Mouse (Mus musculus) hindbrain, embryonic 12.5 days (tissue): ENCODE results near the gene Ovol2. TPM values are rescaled to one million over a fixed set of nuclear protein-coding genes. Genes with fewer than 3 reads are reported as not detected.
"Not testable (repeated sequence)": the region's sequence is repeated elsewhere in the genome, so short reads cannot be mapped to it uniquely, and the experiment has no call there.

Experiments
- ATAC-seq: fragments of 200-750 bp; cut with Nextera tagmentation; 2 replicates; pipeline ENCODE4 v1.8.0; 2017; ENCODE audit warnings: moderate TSS enrichment; ENCODE audit not compliant: low FRiP score
- H3K27ac ChIP-seq: fragments of 300-500 bp; sonication (generic); 2 replicates; pipeline ENCODE4 v1.5.1; 2016; ENCODE audit warnings: mild to moderate bottlenecking
- H3K27me3 ChIP-seq: fragments of 300-500 bp; sonication (generic); 2 replicates; pipeline ENCODE4 v1.6.1; 2016; ENCODE audit warnings: mild to moderate bottlenecking
- H3K36me3 ChIP-seq: fragments of 300-500 bp; sonication (generic); 2 replicates; pipeline ENCODE4 v1.6.1; 2016; ENCODE audit warnings: mild to moderate bottlenecking
- H3K4me1 ChIP-seq: fragments of 300-500 bp; sonication (generic); 2 replicates; pipeline ENCODE4 v1.6.1; 2016
- H3K4me2 ChIP-seq: fragments of 300-500 bp; sonication (generic); replicated peaks from 2 replicates; pipeline ENCODE4 v1.6.1; 2016; ENCODE audit warnings: mild to moderate bottlenecking
- H3K4me3 ChIP-seq: fragments of 300-500 bp; sonication (generic); 2 replicates; pipeline ENCODE4 v1.5.1; 2016; ENCODE audit warnings: mild to moderate bottlenecking
- H3K9ac ChIP-seq: fragments of 300-500 bp; sonication (generic); 2 replicates; pipeline ENCODE4 v1.6.1; 2016; ENCODE audit warnings: mild to moderate bottlenecking, moderate library complexity
- H3K9me3 ChIP-seq: fragments of 300-500 bp; sonication (generic); replicated peaks from 2 replicates; pipeline ENCODE4 v1.6.1; 2016; ENCODE audit warnings: mild to moderate bottlenecking
- WGBS: fragments of 180-500 bp; shearing (Covaris S2); methylation state at CpG from one replicate; pipeline ENCODE4 v1.1.7; 2016; 5-methylcytosine and 5-hydroxymethylcytosine counted together
- polyA plus RNA-seq: library from polyadenylated mRNA; unstranded; fragments of >200 nt; fragmentation: Nextera tagmentation; extraction: Ambion mirVana; gene quantifications from 2 replicates; pipeline ENCODE4 v1.2.1, GENCODE M21; 2016

Ovol2 gene
- polyA plus RNA-seq, 1 experiment from 2014 or later: 1.3 TPM

GRCm38 (mm10) chr2:144338149-144338548, 6.2 kb upstream of the Ovol2 start:
- not testable (repeated sequence) for H3K27ac ChIP-seq, H3K9ac ChIP-seq, H3K9me3 ChIP-seq, H3K4me1 ChIP-seq, H3K4me2 ChIP-seq, H3K4me3 ChIP-seq, H3K36me3 ChIP-seq, ATAC-seq
- 75% methylated on average over 6 of the region's 6 CpGs for WGBS
- H3K27me3 ChIP-seq: peaks cover 29% of the 10 kb centered on the region

DNA sequence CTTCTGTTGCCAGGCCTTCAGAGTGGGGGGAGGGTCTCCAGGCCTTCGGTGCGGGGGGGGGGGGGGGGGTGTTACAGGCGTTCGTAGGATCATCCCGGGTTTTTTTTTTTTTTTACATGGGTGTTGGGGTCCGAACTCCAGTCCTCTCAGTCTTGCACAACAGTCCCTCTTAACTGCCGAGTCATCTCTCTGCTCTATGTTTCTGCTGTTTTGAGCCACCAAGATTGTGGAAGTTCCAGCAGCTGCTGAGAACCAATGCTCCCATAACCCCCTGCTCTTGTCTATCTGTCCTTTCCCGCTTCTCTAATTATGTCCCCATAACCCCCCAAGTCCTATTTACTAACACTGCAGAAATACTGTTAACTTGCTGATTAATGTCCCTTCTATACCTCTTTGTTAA, 5.8 kb upstream of the Ovol2 start:
- Histone ChIP-seq H3K27me3 (peaks cover 33% of the 10 kb centered on the region), H3K27ac (no peak overlapping the region), H3K4me3 (no peak overlapping the region), H3K4me1 (peaks cover 6% of the 10 kb centered on the region), H3K9ac (no peak overlapping the region), H3K4me2 (no peak overlapping the region), H3K36me3 (no peaks in the 10 kb centered on the region), H3K9me3 (no peaks in the 10 kb centered on the region)
- ATAC-seq: no peak
- WGBS: 75% methylated on average over 7 of the region's 8 CpGs

GRCm38 (mm10) chr2:144337230-144337629, 5.3 kb upstream of the Ovol2 start:
- H3K4me2 ChIP-seq: no peak overlapping the region
- H3K4me3 ChIP-seq: no peak overlapping the region
- H3K36me3 ChIP-seq: no peaks in the 10 kb centered on the region
- H3K9me3 ChIP-seq: no peaks in the 10 kb centered on the region
- H3K4me1 ChIP-seq: peaks cover 10% of the 10 kb centered on the region
- no peak for ATAC-seq
- no peak overlapping the region for H3K27ac ChIP-seq
- H3K27me3 ChIP-seq: peaks cover 37% of the 10 kb centered on the region
- 74% methylated on average over 3 of the region's 3 CpGs for WGBS
- no peak overlapping the region for H3K9ac ChIP-seq

- Histone ChIP-seq H3K4me1 (peaks cover 36% of the 10 kb centered on the region), H3K4me2 (peak overlapping the region; percentile 91), H3K27me3 (peaks cover 76% of the 10 kb centered on the region), H3K9ac (0 out of 2 replicates have a peak overlapping the region, but pooled peaks have one; percentile 18), H3K27ac (no peak overlapping the region), H3K36me3 (no peaks in the 10 kb centered on the region), H3K9me3 (no peaks in the 10 kb centered on the region), H3K4me3 (peak overlapping the region; percentile 28)
- ATAC-seq: no peak
- 9% methylated on average over 28 of the region's 28 CpGs for WGBS
These were observed 1.3 kb upstream of the Ovol2 start for GRCm38 (mm10) chr2:144333138-144333842.

DNA sequence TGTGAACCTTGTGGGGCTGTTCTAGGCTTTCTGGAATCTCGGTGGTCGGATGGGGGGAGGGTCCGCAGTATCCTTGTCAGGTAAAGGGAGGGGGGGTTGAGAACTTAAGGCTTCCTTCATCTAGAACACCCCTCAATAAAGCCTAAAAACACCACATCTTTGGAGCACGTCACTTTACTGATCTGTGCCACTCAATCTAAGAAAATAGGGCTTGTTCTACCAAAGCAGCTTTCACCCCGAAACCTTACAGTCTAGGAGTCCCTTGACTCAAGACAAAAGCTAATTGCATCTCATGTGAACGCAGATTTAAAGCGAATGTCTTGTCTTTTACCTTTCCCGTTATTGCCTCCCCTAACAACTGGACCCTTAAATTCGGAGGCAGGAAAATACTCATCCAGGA, 540 bp upstream of the Ovol2 start:
- H3K4me1 ChIP-seq: peaks cover 36% of the 10 kb centered on the region
- H3K4me2 ChIP-seq: peak overlapping the region; percentile 91
- H3K4me3 ChIP-seq: peak overlapping the region; percentile 49; the same call in 1 of the 2 replicates
- H3K36me3 ChIP-seq: no peaks in the 10 kb centered on the region
- H3K9ac ChIP-seq: no peak overlapping the region
- H3K27me3 ChIP-seq: peaks cover 82% of the 10 kb centered on the region
- H3K27ac ChIP-seq: no peak overlapping the region
- H3K9me3 ChIP-seq: no peaks in the 10 kb centered on the region
- WGBS: 5% methylated on average over 9 of the region's 9 CpGs
- no peak for ATAC-seq

- under 1% methylated on average over 50 of the region's 50 CpGs for WGBS
- no peaks in the 10 kb centered on the region for H3K36me3 ChIP-seq
- H3K27ac ChIP-seq: no peak overlapping the region
- peak overlapping the region; percentile 61 for H3K9ac ChIP-seq
- peak overlapping the region; percentile 49 for H3K4me3 ChIP-seq
- peaks cover 36% of the 10 kb centered on the region for H3K4me1 ChIP-seq
- no peaks in the 10 kb centered on the region for H3K9me3 ChIP-seq
- H3K27me3 ChIP-seq: peaks cover 89% of the 10 kb centered on the region
- peak; percentile 59 for ATAC-seq
- H3K4me2 ChIP-seq: peak overlapping the region; percentile 91
These were observed 980 bp downstream of the Ovol2 start for GRCm38 (mm10) chr2:144330960-144331371.

DNA sequence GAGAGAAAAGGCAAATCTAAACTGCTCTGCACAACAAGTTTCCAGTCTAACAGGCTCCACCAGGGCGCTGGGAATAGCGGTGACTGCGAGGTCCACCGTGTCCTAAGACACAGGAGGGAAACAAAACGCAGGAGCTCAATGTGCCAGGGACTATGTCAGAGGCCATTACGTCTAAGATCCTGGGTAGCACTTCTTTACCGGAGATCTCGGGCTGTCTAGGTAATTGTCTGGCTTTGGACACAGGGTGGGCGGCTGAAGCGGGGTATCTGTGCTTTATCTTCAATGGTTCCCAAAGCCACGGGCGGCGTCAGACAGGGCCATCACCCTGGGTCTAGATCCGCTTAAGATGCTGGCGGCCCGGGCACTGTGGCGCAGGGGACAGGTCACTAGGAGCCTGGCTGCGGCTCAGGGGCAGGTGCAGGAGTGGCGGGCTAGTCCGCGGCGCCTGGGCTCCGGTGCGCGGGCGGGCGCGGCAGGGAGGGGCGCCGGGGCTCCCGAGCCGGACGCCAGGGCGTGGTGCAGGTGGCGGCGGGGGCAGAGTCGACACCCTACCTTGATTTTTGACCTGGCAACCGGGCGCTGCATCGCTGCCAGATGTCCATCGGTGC, 1.5 kb downstream of the Ovol2 start:
- peak overlapping the region; percentile 61 for H3K9ac ChIP-seq
- H3K4me2 ChIP-seq: peak overlapping the region; percentile 91
- H3K4me1 ChIP-seq: peaks cover 36% of the 10 kb centered on the region
- no peak overlapping the region for H3K27ac ChIP-seq
- peaks cover 86% of the 10 kb centered on the region for H3K27me3 ChIP-seq
- peak; percentile 14; the same call in 1 of the 2 replicates for ATAC-seq
- 2% methylated on average over 41 of the region's 41 CpGs for whole genome bisulfite sequencing
- H3K4me3 ChIP-seq: peak overlapping the region; percentile 49
- H3K9me3 ChIP-seq: no peaks in the 10 kb centered on the region
- no peaks in the 10 kb centered on the region for H3K36me3 ChIP-seq

DNA sequence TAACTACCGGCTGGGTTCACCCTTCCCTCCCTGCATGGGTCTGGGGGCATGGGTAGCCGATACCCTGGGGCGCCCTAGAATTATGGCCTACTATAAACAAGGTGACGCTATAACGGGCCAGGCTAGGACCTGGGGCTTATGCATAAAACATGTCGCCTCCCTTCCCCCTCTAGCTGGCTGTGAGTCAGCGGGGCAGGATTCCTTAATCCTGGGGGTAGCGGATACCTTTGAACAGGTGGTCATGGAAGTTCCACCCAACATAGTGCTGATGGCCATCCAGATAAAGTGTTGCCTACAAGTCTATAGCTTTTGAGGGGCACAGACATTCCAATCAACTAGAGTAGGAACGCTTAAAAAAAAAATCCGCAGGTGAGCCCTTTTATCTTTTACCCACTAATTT, 2.0 kb downstream of the Ovol2 start:
- peaks cover 36% of the 10 kb centered on the region for H3K4me1 ChIP-seq
- no peaks in the 10 kb centered on the region for H3K36me3 ChIP-seq
- H3K27ac ChIP-seq: no peak overlapping the region
- 0 out of 2 replicates have a peak overlapping the region, but pooled peaks have one; percentile 49 for H3K4me3 ChIP-seq
- no peak for ATAC-seq
- peak overlapping the region; percentile 91 for H3K4me2 ChIP-seq
- 3% methylated on average over 10 of the region's 10 CpGs for WGBS
- H3K27me3 ChIP-seq: peaks cover 81% of the 10 kb centered on the region
- H3K9ac ChIP-seq: 0 out of 2 replicates have a peak overlapping the region, but pooled peaks have one; percentile 61
- no peaks in the 10 kb centered on the region for H3K9me3 ChIP-seq

DNA sequence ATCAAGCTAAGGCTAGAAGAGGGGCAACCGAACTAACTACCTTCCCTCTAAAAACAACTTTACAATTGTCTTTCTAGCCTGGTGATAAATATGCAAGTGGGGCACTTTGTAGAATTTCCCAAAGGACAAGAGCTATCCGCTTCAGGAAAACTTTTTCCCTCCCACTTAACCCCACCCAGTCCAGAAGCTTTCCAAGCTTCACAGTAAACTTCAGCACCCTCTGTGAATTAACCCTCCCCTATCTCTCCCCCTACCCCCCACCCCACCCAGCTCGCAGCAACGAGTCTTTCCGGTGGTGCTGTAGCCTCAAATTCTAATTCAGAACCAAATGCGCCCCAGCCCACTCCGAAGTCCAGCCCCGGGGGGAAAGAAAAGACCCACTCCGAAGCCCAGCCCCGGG, 2.5 kb downstream of the Ovol2 start:
- Histone ChIP-seq H3K4me2 (peak overlapping the region; percentile 19; the same call in 1 of the 2 replicates), H3K27ac (no peak overlapping the region), H3K36me3 (no peaks in the 10 kb centered on the region), H3K4me1 (peaks cover 36% of the 10 kb centered on the region), H3K9ac (no peak overlapping the region), H3K4me3 (0 out of 2 replicates have a peak overlapping the region, but pooled peaks have one; percentile 3), H3K27me3 (peaks cover 76% of the 10 kb centered on the region), H3K9me3 (no peaks in the 10 kb centered on the region)
- no peak for ATAC-seq
- under 1% methylated on average over 10 of the region's 10 CpGs for WGBS

- H3K4me1 ChIP-seq: no peaks in the 10 kb centered on the region
- no peak overlapping the region for H3K9ac ChIP-seq
- H3K4me2 ChIP-seq: no peak overlapping the region
- H3K27ac ChIP-seq: no peak overlapping the region
- H3K4me3 ChIP-seq: no peak overlapping the region
- 80% methylated on average over 3 of the region's 3 CpGs for WGBS
- no peaks in the 10 kb centered on the region for H3K36me3 ChIP-seq
- H3K9me3 ChIP-seq: no peaks in the 10 kb centered on the region
- no peak for ATAC-seq
- H3K27me3 ChIP-seq: peaks cover 25% of the 10 kb centered on the region
These were observed 7.7 kb downstream of the Ovol2 start for GRCm38 (mm10) chr2:144324218-144324617.

DNA sequence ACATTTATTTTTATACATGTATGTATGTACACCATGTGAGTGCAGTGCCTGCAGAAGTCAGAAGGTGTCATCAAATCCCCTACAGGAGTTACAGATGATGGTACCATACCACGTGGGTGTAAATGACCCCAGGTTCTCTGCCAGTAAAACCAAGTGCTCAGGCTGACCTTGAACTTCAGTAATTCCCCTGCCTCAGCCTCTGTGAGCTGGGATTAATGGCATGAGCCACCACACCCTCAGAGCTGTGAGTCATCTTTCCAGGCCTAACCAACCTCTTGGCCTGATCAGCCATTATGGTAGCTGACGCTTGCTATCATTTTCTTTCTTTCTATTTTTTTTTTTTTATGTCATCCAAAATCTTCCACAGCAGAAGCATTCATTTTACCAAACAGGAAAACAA, 20.6 kb downstream of the Ovol2 start:
- no peaks in the 10 kb centered on the region for H3K36me3 ChIP-seq
- WGBS: 81% methylated on average over 2 of the region's 2 CpGs
- no peak overlapping the region for H3K4me2 ChIP-seq
- H3K4me3 ChIP-seq: no peak overlapping the region
- no peaks in the 10 kb centered on the region for H3K27me3 ChIP-seq
- 0 out of 2 replicates have a peak, but pooled peaks cover 5% of the 10 kb centered on the region for H3K4me1 ChIP-seq
- no peak overlapping the region for H3K27ac ChIP-seq
- H3K9ac ChIP-seq: no peak overlapping the region
- no peak for ATAC-seq
- H3K9me3 ChIP-seq: no peaks in the 10 kb centered on the region

DNA sequence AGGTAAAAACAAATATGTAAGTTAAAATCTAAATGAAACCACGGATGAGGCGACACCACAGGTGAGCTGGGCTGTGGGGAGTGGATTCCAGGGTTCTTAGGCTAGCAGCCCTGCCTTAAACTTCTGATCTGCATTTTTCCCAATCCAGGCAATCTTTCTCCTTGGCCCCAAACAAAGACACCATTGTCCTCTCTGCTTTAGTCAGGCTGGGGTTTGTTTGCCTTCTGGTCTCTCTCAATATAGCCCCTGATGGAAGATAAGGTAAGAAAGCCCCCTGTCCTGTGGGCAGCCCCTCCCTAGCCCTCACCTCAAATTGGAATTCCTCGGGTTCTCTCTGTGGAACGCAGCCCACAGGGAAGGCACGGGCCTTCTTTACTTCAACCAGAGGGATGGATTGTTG, 21.7 kb downstream of the Ovol2 start:
- no peaks in the 10 kb centered on the region for H3K9me3 ChIP-seq
- 0 out of 2 replicates have a peak, but pooled peaks cover 5% of the 10 kb centered on the region for H3K4me1 ChIP-seq
- no peak overlapping the region for H3K4me2 ChIP-seq
- no peak overlapping the region for H3K27ac ChIP-seq
- no peak overlapping the region for H3K4me3 ChIP-seq
- ATAC-seq: no peak
- no peaks in the 10 kb centered on the region for H3K27me3 ChIP-seq
- WGBS: 30% methylated on average over 5 of the region's 5 CpGs
- no peaks in the 10 kb centered on the region for H3K36me3 ChIP-seq
- no peak overlapping the region for H3K9ac ChIP-seq
